Mouse (Mus musculus): ENCODE measurements around the gene Ttll7. TPM values are rescaled to one million over a fixed set of nuclear protein-coding genes. Genes with fewer than 3 reads are reported as not detected.

Gene Ttll7
- polyA plus RNA-seq, 1 experiment from 2014 or later: 1.6 TPM

- ATAC-seq: no peak
- WGBS: 87% methylated on average over 3 of the region's 3 CpGs
- H3K36me3 ChIP-seq (ENCODE audit: control insufficient read depth, insufficient read depth): no peaks in the 10 kb centered on the region
- no peak overlapping the region for H3K27ac ChIP-seq (ENCODE audit: low read depth, low read length)
- TF ChIP-seq CTCF (IDR thresholded peaks at IDR 0.05; ENCODE audit: low read depth): peak; percentile 35
- H3K27me3 ChIP-seq (replicated peaks; ENCODE audit: control insufficient read depth, insufficient read depth, low read length): no peaks in the 10 kb centered on the region
- H3K4me1 ChIP-seq (replicated peaks; ENCODE audit: control insufficient read depth, insufficient read depth, low read length): no peaks in the 10 kb centered on the region
- no peak overlapping the region for H3K9ac ChIP-seq (ENCODE audit: low read depth, low read length)
- H3K4me3 ChIP-seq (ENCODE audit: low read depth, low read length): no peak overlapping the region
- H3K4me2 ChIP-seq (replicated peaks; ENCODE audit: low read depth): no peak overlapping the region
- H3K9me3 ChIP-seq (ENCODE audit: control insufficient read depth): no peaks in the 10 kb centered on the region
These were observed 47.9 kb downstream of the Ttll7 start for GRCm38 (mm10) chr3:146900094-146900493.

DNA sequence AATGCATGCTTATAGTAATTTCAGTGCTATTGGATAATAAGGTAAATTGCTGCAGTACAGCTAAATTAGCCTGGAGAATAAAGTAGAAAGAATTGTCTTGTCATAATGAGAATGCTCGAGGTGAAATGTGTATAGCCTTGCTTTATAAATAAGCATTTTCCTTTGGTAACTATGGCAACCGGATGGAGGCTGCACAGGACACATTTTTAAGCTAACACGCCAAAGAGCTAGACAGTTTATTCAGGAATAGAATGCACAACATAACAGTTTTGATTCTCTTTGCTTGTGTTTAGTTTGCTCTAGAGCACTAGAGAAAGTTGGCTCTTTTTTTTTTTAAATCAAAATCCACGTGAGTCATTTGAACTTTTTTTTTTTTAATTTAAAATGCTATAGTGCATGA, 49.6 kb downstream of the Ttll7 start:
- Histone ChIP-seq H3K4me3 (ENCODE audit: low read depth, low read length) (no peak overlapping the region), H3K4me2 (replicated peaks; ENCODE audit: low read depth) (no peak overlapping the region), H3K9ac (ENCODE audit: low read depth, low read length) (no peak overlapping the region), H3K27ac (ENCODE audit: low read depth, low read length) (no peak overlapping the region), H3K36me3 (ENCODE audit: control insufficient read depth, insufficient read depth) (no peaks in the 10 kb centered on the region), H3K27me3 (replicated peaks; ENCODE audit: control insufficient read depth, insufficient read depth, low read length) (no peaks in the 10 kb centered on the region), H3K9me3 (ENCODE audit: control insufficient read depth) (no peaks in the 10 kb centered on the region), H3K4me1 (replicated peaks; ENCODE audit: control insufficient read depth, insufficient read depth, low read length) (no peaks in the 10 kb centered on the region)
- no peak for TF ChIP-seq CTCF (IDR thresholded peaks at IDR 0.05; ENCODE audit: low read depth)
- ATAC-seq: no peak
- 63% methylated on average over 4 of the region's 4 CpGs for WGBS

DNA sequence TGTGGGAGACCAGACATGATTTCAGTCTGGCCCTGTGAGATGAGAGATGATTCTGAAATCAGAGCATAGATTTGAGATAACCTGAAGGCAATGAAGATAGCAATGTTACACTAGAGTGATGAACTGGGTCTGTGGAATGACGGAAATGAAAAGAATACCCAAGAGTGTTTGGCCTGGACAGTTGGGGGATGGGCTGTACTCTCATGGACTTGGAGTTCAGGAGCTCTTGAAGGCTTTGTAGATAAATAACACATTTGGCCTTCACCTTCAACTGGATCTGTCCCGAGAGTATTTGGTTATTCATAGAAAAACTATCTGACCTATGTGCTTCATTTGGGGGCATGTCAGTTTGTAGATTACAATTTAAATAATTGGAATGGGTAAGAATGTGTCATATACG, 53.4 kb downstream of the Ttll7 start:
- no peak for ATAC-seq
- WGBS: 76% methylated on average over 3 of the region's 3 CpGs

DNA sequence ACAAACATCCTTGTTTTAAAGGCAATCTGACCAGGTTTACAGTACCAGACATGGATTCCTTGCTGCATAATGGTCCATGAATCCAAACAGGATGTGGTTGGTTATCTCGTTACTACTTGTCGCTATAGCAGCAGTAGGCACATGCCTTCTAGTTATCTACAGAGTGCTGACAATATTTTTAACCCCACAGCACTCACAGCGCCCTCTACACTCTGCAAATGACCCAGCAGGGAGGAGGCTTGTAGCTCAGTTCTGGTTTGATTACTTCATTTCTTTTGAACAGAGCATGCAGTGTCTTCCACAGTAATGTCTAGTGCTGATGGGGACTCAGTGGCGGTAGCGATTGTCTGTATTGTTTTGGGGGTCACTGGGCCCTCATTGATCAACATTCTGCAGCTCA, 56.8 kb downstream of the Ttll7 start:
- Histone ChIP-seq H3K4me1 (replicated peaks; ENCODE audit: control insufficient read depth, insufficient read depth, low read length) (no peaks in the 10 kb centered on the region), H3K27me3 (replicated peaks; ENCODE audit: control insufficient read depth, insufficient read depth, low read length) (no peaks in the 10 kb centered on the region), H3K9ac (ENCODE audit: low read depth, low read length) (no peak overlapping the region), H3K27ac (ENCODE audit: low read depth, low read length) (no peak overlapping the region), H3K4me3 (ENCODE audit: low read depth, low read length) (no peak overlapping the region), H3K4me2 (replicated peaks; ENCODE audit: low read depth) (no peak overlapping the region), H3K36me3 (ENCODE audit: control insufficient read depth, insufficient read depth) (no peaks in the 10 kb centered on the region), H3K9me3 (ENCODE audit: control insufficient read depth) (no peaks in the 10 kb centered on the region)
- no peak for ATAC-seq
- TF ChIP-seq CTCF (IDR thresholded peaks at IDR 0.05; ENCODE audit: low read depth): no peak
- WGBS: 74% methylated on average over 5 of the region's 5 CpGs

More for the DNA sequence above, 53.4 kb downstream of the Ttll7 start:
- no peak overlapping the region for H3K27ac ChIP-seq (ENCODE audit: low read depth, low read length)
- TF ChIP-seq CTCF (IDR thresholded peaks at IDR 0.05; ENCODE audit: low read depth): no peak
- no peak overlapping the region for H3K9ac ChIP-seq (ENCODE audit: low read depth, low read length)
- no peaks in the 10 kb centered on the region for H3K27me3 ChIP-seq (replicated peaks; ENCODE audit: control insufficient read depth, insufficient read depth, low read length)
- no peak overlapping the region for H3K4me2 ChIP-seq (replicated peaks; ENCODE audit: low read depth)
- H3K4me1 ChIP-seq (replicated peaks; ENCODE audit: control insufficient read depth, insufficient read depth, low read length): no peaks in the 10 kb centered on the region
- H3K4me3 ChIP-seq (ENCODE audit: low read depth, low read length): no peak overlapping the region
- no peaks in the 10 kb centered on the region for H3K36me3 ChIP-seq (ENCODE audit: control insufficient read depth, insufficient read depth)
- no peaks in the 10 kb centered on the region for H3K9me3 ChIP-seq (ENCODE audit: control insufficient read depth)

DNA sequence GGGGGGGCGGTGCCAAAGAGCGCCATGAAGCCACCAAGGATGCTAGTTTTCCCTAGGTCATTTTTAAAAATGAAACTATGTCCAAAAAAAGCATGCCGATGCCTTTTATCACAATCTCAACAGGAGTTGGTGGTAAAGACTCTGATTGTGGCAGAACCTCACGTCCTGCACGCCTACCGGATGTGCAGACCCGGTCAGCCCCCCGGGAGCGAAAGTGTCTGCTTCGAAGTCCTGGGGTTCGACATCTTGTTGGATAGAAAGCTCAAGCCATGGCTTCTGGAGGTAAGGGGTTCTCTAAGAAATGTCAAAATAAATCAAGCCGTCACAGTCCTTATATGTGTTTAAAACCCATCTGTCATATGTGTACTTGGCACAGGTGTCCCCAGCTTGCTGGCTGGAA, 60.9 kb downstream of the Ttll7 start:
- H3K4me3 ChIP-seq (ENCODE audit: low read depth, low read length): no peak overlapping the region
- no peak overlapping the region for H3K9ac ChIP-seq (ENCODE audit: low read depth, low read length)
- WGBS: 86% methylated on average over 12 of the region's 12 CpGs
- H3K4me2 ChIP-seq (replicated peaks; ENCODE audit: low read depth): no peak overlapping the region
- no peak for ATAC-seq
- TF ChIP-seq CTCF (IDR thresholded peaks at IDR 0.05; ENCODE audit: low read depth): no peak
- H3K27me3 ChIP-seq (replicated peaks; ENCODE audit: control insufficient read depth, insufficient read depth, low read length): no peaks in the 10 kb centered on the region
- no peaks in the 10 kb centered on the region for H3K9me3 ChIP-seq (ENCODE audit: control insufficient read depth)
- no peaks in the 10 kb centered on the region; the same call in 1 of the 2 replicates for H3K36me3 ChIP-seq (ENCODE audit: control insufficient read depth, insufficient read depth)
- H3K27ac ChIP-seq (ENCODE audit: low read depth, low read length): no peak overlapping the region
- H3K4me1 ChIP-seq (replicated peaks; ENCODE audit: control insufficient read depth, insufficient read depth, low read length): no peaks in the 10 kb centered on the region

GRCm38 (mm10) chr3:146914798-146915197, 62.6 kb downstream of the Ttll7 start:
- peak; percentile 63; the same call in 1 of the 2 replicates for ATAC-seq
- TF ChIP-seq CTCF (IDR thresholded peaks at IDR 0.05; ENCODE audit: low read depth): peak; percentile 92

GRCm38 (mm10) chr3:146917891-146918290, 65.7 kb downstream of the Ttll7 start:
- 48% methylated on average over 8 of the region's 8 CpGs for WGBS
- H3K4me3 ChIP-seq (ENCODE audit: low read depth, low read length): no peak overlapping the region
- no peak for ATAC-seq

More at GRCm38 (mm10) chr3:146914798-146915197, 62.6 kb downstream of the Ttll7 start:
- Histone ChIP-seq H3K36me3 (ENCODE audit: control insufficient read depth, insufficient read depth) (no peaks in the 10 kb centered on the region; the same call in 1 of the 2 replicates), H3K4me2 (replicated peaks; ENCODE audit: low read depth) (no peak overlapping the region), H3K27me3 (replicated peaks; ENCODE audit: control insufficient read depth, insufficient read depth, low read length) (no peaks in the 10 kb centered on the region), H3K27ac (ENCODE audit: low read depth, low read length) (no peak overlapping the region), H3K4me1 (replicated peaks; ENCODE audit: control insufficient read depth, insufficient read depth, low read length) (no peaks in the 10 kb centered on the region), H3K9me3 (ENCODE audit: control insufficient read depth) (no peaks in the 10 kb centered on the region), H3K9ac (ENCODE audit: low read depth, low read length) (no peak overlapping the region), H3K4me3 (ENCODE audit: low read depth, low read length) (no peak overlapping the region)
- 9% methylated on average over 12 of the region's 12 CpGs for WGBS

More at GRCm38 (mm10) chr3:146917891-146918290, 65.7 kb downstream of the Ttll7 start:
- Histone ChIP-seq H3K4me2 (replicated peaks; ENCODE audit: low read depth) (no peak overlapping the region), H3K9ac (ENCODE audit: low read depth, low read length) (no peak overlapping the region), H3K36me3 (ENCODE audit: control insufficient read depth, insufficient read depth) (no peaks in the 10 kb centered on the region; the same call in 1 of the 2 replicates), H3K4me1 (replicated peaks; ENCODE audit: control insufficient read depth, insufficient read depth, low read length) (no peaks in the 10 kb centered on the region), H3K9me3 (ENCODE audit: control insufficient read depth) (no peaks in the 10 kb centered on the region), H3K27ac (ENCODE audit: low read depth, low read length) (no peak overlapping the region), H3K27me3 (replicated peaks; ENCODE audit: control insufficient read depth, insufficient read depth, low read length) (no peaks in the 10 kb centered on the region)
- TF ChIP-seq CTCF (IDR thresholded peaks at IDR 0.05; ENCODE audit: low read depth): no peak
